Mouse (Mus musculus) heart, postnatal 10 days (tissue): Measurements from ENCODE around the gene Prr5l. TPM values are rescaled to one million over a fixed set of nuclear protein-coding genes. Genes with fewer than 3 reads are reported as not detected.

Experiments used
- DNase-seq, 2 experiments: peaks; one replicate each; pipeline ENCODE4 v3.0.0; 2021
- intact Hi-C: fragments of 180-260 bp; cut with DNase I; formaldehyde crosslinking; loops from one replicate; pipeline ENCODE4 v1.15.1; 2025
- total RNA-seq, 2 experiments: library from RNA; stranded (reverse); gene quantifications; 2 replicates each; pipeline ENCODE4 v1.2.3; 2021

Prr5l gene
- 1 to 10 TPM; 2.6 to 4.0 TPM for total RNA-seq

DNA sequence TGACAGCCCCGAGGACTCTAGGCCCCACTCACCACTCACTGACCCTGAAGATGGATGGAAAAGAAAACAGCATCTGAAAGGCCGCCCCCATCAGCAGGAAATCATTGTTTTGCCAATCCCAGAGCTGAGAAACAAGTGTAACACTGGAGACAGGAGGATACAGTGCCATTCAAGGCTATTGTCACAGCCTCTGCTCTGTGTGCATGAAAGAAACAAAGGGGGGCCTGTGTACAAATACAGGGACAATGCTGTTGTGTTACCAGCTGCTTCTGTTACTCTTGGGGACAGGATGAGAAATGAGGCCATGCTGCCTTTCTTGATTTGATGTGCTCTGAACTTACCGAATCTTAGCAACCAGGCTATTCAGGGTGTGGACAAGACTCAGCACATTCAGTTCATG is at the start of gene Prr5l:
Prr5l (minus strand) TSS at position 30 of the 400 bp plus-strand sequence.
- no peak for DNase-seq
- intact Hi-C loops, result no loop called here

DNA sequence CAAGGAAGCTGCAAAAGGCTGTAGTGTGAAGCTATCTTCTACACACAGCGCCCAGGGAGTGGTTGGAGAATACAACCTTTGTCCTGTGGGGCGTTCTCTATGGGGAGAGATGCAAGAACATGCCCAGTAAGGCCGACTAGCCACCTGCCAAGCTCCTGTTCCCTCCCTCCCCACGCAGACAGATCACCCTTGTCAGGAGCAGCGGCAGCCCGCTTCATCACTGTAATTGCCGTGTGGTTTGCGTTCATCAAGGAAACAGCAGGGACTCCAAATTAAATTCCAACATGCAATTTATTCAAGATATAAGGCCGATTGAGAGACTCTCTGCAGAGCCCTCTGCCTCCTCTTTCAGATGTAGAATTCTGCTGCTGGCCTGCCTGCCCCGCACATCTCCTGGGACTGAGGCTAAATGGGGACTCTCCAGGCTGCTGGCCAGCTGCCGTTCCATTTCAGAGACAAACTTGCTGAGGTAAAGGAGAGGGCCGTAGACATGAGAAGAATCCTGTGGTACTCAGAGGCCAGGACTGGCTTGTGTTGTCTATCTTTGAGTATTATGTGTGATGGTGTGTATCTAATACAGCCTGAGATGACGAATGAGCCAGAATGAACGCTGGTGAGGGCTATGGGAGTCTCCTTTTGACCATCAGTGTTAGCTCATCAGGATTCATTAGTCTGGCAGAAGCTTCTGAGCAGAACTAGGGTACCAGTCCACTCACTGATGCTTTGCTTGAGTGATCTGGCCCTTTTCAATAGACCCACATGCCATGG is 49.5 kb upstream of the Prr5l start:
- intact Hi-C loops, result no loop called here
- DNase-seq, result peak; percentile 17

DNA sequence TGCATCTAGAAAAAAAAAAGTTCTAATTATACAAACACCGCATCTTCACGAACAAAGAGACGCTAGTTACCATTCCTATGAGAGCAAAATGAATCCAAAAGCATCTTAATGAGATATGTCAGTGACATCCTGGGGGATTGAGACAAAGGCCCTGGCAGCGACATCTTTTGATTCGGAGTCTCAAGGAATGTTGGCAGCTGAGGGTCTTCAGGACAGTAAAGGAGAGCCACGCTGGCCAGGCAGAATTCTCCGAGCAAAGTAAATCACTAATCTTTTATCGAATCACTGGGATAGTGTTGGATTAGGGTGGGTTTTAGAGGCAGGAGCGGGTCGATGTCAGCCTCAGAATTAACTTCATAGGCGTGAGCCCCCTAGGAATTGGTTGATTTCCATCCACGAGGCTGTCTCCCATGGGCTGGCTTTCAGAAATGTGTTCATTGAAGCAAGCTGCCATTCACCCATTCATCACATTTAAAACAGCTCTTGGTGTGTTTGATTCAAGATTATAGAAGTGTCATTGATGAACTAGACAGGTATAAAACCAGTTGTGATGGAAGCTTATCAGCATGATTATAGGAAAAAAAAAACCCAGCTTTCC is 42.9 kb upstream of the Prr5l start:
- intact Hi-C loops, result no loop called here
- DNase-seq, result no peak

DNA sequence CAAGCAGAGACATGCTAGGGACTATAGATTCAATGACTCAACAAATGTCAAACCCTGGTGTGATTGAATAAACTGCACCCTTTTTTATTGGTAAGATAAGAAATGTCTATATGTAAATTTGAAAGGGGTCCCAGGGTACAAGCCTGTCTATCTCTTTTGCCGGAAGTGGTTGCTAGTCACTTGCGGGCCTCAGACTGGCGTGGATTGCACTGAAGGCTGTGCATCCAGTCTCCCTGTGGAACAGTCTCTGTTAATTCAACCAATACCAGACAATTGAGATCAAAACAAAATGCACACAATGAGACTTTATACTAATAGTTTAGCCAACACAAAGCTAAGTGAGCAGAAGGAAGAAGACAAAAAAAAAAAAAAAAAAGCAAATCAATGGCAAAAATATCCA is 42.4 kb upstream of the Prr5l start:
- intact Hi-C loops, result no loop called here
- no peak for DNase-seq

DNA sequence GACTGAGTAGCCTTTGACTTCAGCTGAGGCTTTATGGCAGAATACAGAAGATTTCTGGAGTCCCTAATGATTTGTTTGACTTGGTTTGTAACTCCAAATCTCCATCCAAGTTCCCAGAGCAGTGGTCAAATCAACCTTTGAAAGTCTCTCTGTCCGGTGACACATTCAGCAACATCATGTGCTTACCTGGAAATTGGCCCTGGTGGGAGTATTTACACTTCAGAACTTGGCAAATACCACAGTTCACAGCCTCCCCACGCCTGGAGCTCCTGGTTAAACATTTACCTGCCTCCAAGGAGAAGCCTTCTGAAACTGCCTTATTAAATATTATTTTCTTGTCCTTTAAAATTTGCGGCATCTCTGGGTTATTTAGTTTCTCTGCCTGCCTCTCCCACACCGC is 40.4 kb upstream of the Prr5l start:
- intact Hi-C loops, result no loop called here
- no peak for DNase-seq

DNA sequence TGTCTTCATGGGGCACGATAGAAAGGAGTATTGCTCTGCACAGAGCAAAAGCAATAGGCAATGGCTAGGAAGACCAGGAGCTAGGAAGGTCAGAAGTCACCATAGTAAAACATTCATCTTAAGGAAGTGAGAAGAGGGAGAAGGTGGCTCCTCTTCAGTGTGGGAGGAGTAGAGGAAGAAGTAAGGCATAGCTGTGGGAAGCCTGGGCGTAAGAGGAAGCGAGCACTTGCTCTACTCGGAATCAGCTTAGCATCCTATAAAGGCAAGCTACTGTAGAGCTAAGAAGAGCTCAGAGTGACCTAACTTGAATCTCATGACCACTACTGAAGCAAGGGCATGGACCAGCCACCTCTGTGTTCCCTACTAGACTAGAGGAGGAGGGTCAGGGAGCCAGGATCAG is 39.5 kb upstream of the Prr5l start:
- DNase-seq, result no peak
- intact Hi-C loops, result no loop called here

DNA sequence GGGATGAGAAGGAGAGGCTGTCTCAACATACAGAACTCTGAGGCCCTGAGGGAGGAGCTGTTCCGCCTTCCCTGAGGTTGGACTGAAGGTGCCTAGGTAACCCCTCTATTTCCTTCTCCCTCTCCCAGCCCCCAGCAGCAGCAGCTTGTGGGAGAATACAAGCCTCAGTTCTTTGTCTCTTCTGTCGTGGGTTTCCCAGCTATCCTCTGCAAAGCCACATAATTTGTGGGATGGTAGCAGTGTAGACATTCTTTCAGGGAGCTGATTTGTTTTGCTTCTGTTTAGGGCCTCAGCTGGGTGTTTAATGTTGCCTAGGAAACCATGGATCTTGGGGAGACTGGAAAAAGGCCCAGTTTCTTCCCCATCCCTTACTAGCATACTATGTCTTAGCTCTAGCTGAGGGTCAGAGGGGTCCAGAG is 37.3 kb upstream of the Prr5l start:
- intact Hi-C loops, result no loop called here
- DNase-seq, result no peak

DNA sequence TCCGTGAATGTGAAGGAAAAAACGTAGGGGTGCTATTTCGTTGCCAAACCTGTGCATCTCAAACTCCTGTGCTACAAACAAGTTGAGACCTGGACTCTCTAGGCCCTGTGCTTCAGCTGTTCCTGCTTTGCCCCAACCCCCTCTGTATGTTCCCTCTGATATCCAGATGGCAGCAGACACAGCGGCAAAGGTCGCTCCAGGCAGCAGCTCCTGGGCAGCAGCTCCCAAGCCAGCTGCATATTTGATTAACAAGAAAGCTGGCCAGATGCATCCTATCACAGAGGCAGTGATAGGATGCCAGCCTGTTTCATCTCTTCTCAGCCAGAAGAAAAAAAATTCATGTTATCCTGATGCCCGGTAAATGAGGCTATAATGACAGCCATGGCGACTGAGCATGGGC is 35.7 kb upstream of the Prr5l start:
- DNase-seq, result peak in 1 of 2 experiments; percentile 13
- intact Hi-C loops, result no loop called here

DNA sequence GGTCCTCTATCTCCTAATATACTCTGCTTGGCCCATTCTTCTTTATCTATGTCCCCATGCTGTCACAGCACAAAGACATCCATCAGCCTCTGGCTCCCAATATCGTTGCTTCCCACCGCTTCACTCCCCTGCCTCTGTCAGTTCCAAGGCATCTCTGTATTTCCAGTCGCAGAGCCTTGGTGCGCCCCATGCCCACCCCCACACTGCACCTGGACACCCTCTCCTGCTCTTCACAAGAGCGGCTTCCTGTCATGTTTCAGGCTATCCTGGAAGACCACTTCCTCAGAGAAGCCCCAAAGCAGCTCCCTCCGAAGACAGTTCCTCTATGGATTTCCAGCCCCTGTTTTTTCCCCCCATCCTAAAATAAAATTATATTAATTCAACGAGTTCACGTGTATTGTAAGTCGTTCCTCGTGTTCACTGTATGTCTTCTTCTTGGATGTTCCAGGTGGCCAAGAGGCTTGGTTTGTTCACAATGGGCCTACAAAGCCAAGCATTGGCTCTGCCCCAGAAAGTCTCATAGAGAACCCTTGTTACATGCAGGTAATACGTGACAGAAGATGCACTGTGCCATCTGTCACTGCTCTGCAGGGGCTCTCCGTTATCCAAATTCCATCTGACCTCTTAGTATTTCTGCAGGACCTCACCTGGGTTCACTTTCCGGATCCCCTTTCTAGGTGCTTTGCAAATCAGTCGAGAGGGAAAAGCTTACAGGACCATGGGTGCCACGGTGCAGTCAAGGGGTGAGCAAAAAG is 26.7 kb upstream of the Prr5l start:
- intact Hi-C loops, result loop anchor here (5.0 kb wide), 4 partner anchors 123 to 383 kb away; no protein-coding TSS in a partner anchor
- no peak for DNase-seq

DNA sequence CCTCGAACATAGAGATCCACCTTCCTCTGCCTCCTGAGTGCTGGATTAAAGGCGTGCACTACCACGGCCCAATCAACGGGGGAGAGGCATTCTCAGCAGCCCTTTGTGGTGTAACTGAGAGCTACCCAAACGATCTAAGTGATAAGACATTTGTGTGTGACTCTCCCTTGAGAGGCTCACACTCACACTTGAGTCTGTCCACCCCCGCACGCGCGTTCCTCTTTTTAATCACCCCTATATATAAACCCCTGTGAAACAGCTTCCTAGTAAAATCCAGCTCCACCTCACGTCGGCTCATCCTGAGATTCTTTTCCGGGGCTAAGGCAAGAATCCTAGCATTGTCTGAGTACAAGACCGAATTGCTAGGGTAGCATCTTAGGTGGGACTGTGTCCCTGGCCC is 25.9 kb upstream of the Prr5l start:
- DNase-seq, result no peak
- intact Hi-C loops, result loop anchor here (5.0 kb wide), 4 partner anchors 124 to 384 kb away; no protein-coding TSS in a partner anchor

DNA sequence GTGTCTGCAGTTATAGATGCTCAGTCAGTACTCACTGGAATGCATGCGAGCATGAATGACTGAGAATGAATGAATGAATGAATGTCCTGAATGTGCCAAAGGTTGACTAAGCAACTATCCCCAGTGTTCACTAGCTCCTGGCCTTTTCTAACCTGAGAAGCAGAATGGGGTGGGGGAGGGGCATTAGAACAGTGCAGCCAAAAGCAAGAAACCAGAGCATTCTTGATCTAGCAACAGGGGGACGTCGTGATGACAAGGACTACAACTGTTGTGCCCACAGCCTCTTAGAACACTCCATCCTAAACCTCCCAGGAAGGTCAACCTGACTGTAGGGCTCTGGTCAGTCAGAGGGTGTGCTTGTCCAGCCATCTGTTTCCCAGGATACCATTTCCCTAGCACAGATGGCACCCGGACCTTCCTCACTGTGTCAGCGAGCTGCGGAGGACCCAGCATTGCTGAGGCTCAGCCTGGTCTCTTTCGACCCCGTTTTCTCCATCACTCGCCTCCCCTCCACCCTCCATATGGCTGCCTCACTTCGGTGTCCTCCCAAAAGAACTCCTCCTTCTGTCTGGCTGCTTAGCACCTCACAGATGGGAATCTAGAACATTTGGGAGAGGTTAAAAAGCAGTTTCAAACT is 24.7 kb upstream of the Prr5l start:
- intact Hi-C loops, result loop anchor here (5.0 kb wide), 4 partner anchors 125 to 385 kb away; no protein-coding TSS in a partner anchor
- no peak for DNase-seq

DNA sequence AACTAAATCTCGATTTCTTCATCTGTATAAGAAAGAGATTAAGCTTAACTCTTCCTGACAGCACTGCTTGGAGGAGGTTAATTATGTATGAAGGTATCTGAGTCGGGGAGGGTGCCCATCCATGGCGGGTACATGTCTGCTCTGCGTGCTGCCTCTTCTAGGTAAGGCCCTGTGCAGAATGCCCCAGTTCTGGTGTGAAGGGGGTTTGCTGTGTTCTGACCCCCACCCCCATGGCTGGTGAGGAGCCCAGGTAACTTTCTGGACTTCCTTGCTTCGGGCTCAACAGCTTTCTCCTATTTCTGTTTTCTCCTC is 23.5 kb upstream of the Prr5l start:
- intact Hi-C loops, result loop anchor here (1.0 to 5.0 kb wide), 5 partner anchors 126 to 386 kb away; no protein-coding TSS in a partner anchor
- no peak for DNase-seq

DNA sequence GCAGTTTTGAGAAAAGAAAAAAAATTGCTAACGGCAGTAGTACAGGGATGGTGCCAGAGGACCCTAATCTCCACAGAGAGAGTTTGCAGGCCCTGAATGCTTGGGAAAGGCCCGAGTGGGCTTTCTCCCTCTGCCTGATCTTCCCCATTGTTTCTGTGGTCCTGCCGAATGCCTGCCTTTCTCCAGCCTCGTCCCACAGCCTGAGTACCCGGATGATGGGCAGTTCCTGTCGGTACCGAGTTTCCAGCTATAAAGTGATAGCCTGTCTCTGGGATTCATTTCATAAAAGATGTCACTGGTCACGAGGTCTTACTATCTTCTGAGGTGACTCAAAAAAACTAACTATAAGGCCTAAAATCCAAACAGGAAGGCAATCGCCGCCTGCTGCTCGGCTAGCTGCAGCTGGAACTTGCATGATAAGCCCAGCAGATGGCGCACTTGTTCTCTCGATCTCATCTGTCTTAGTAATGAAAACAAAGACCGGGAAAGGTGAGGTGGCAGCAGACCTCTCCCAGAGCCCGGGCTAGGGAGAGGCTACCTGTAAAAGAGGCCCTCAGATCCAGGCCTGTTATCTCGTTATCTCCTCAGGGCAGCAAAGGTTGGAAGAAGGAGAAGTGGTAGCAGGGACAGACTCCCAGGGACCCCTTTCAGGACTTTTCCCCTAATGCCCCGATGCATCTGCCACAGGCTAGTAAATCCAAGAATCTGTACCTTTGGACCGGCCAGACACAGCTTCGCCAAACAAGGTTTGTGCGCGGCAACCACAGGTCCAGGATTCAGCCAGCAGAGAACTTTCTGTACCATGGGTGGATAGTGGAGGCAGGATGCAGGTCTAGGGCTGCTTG is 22.9 kb upstream of the Prr5l start:
- intact Hi-C loops, result loop anchor here (1.0 to 5.0 kb wide), 6 partner anchors 127 to 548 kb away; no protein-coding TSS in a partner anchor
- DNase-seq, result peak; percentile 87 to 88

DNA sequence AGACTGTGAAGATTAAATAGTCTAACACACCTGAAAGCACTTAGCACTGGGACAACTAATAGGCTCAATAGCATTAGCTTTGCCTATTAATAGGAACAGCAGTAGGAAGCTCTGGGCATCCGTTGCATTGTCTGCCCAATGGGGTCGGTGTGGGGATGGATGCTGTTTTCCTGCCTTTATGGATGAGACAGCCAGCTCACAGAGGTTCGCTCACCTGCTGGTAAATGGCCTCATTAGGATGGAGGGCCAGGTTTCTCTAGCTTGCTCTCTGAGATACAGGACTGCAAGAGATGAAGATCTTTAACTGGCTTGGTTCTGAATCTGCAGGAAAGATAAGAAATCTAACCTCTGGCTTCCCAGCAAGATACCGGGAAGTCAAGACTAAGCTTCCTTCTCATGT is 19.4 kb upstream of the Prr5l start:
- DNase-seq, result no peak
- intact Hi-C loops, result no loop called here

DNA sequence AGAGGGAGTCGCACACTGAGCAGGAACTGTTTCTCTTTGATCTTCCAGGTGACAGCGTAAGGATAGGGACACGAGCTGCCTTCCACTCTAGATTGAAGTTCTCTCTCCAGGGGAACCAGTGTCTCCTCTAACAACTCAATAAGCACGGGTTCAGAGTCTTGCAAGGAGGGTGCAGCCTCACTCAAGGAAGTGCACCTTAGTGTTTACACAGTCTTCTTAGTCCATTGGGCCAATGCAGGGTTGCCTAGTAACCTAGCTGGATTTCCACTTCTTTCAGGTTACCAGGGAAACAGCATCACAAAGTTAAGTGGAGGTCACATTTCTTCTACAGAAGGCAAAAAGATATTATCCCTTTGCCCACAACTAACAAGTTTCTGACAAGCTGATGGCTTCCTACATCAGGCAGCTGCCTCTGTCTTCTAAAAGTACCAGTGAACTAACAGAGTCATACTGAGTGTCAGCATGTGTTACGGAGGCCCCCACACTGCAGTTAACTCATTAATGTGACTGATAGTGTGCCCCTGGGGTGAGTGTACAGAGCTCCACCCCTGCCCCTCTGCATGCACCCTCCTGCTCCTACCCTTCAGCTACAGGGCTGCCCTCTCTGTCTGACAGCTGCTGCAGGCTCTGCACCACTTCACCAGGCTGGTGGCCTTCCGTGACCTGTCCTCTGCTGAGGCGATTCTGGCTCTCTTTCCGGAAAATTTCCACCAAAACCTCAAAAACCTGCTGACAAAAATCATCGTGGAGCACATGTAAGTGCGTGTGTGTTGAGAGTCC is 13.8 kb upstream of the Prr5l start:
- intact Hi-C loops, result no loop called here

DNA sequence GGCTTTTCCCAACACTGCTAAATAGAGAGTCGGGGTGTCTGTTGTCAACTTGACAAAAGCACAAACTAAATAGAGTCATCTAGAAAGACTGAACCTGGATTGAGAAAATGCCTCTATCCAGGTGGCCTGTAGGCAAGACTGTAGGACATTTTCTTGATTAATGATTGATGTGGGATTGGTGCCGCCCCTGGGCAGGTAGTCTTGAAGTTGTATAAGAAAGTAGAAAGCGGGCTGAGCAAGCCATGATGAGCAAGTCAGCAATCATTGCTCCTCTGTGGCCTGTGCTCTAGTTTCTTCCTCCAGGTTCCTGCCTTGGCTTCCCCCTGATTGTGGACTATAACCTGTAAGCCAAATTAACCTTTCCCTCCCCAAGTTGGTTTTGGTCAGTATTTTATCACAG is 11.3 kb upstream of the Prr5l start:
- DNase-seq, result no peak
- intact Hi-C loops, result no loop called here

More for the DNA sequence above, 13.8 kb upstream of the Prr5l start:
- DNase-seq, result no peak

DNA sequence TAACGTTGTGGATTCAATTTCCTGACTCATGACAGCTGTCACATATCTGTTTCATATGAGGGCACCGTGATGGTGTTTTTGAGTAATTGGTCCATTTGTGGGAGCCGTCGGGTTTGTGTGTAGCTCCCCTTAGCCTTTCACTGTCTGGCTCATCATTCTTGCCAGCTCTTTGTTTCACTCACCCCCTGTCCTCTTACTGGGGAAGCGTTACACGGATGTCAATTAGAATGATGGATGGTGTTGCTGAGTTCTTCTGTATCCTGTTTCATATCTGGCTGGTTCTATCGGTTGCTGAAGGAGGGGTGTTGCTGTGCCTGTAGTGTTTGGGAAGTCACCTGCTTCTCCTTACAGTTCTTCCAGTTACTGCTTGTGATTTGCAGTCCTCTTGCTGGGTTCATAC is 8.3 kb upstream of the Prr5l start:
- DNase-seq, result no peak
- intact Hi-C loops, result no loop called here

DNA sequence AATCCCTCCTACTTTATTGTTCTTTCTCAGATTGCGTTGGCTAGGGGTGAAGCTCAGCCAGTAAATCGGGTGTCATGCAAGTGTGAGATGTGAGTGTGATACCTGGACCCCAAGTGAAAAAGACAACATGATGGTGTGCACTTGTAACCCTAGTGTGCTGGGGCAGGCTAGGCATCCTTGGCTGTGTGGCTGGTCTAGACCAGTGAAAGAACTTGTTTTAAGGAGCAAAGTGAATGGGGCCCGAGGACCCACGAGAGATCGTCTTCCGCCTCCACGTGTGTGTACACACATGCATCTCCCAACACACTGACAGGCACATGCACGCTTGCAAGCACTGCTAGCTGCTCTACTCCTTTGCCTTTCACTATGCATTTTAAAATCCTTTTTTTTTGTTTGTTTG is 6.1 kb upstream of the Prr5l start:
- no peak for DNase-seq
- intact Hi-C loops, result no loop called here

DNA sequence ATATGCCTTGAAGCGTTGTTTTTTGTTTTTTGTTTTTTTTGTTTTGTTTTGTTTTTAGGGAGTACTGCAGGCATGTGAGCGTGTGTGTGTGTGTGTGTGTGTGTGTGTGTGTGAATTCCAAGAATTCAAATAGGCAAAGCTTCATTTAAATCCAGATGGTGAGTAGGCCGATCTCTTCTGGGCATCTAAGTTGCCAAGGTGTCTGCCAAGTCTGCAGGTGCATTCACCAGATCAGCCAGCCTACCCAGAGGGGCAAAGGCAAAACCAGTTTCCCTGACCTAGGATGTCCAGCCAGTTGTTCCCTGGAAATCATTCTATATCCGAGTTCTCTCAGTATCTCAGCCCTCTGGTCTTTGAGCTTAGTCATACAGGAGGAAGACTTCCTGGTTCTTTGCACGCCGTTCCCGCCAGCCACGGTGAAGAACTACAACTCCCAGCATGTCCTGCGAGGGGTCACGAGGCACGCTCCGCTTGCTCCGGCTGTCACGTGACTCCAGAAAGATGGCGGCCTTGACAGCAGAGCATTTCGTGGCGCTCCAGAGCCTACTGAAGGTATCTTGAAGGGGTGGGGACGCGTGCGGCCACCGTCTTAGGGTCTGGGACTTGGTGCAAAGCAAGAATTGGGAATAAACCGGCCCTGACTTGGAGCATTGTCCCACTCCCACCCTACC is 3.1 kb upstream of the Prr5l start, which contains the start of gene Commd9:
Commd9 (plus strand) TSS at position 480 of the 671 bp plus-strand sequence.
- intact Hi-C loops, result no loop called here
- peak; percentile 96 to 97 for DNase-seq
